Mouse (Mus musculus) E14TG2a.4 (cell line): ENCODE measurements around the gene Bex2.
A peak's percentile ranks its signal among the peaks of the same experiment; 100 is the strongest.
"Not testable (repeated sequence)": the region's sequence is repeated elsewhere in the genome, so short reads cannot be mapped to it uniquely, and the experiment has no call there.

Source experiments
- H3K27me3 ChIP-seq: 2 replicates; pipeline ENCODE4 v1.6.1; 2014; ENCODE audit warnings: low read length, control low read depth; ENCODE audit not compliant: insufficient read depth
- H3K36me3 ChIP-seq: 2 replicates; pipeline ENCODE4 v1.6.1; 2014; ENCODE audit warnings: low read length, control low read depth; ENCODE audit not compliant: insufficient read depth
- H3K4me1 ChIP-seq: replicated peaks from 2 replicates; pipeline ENCODE4 v1.6.1; 2014; ENCODE audit warnings: low read depth, low read length, control low read depth
- H3K4me3 ChIP-seq: replicated peaks from 2 replicates; pipeline ENCODE4 v1.5.1; 2014; ENCODE audit warnings: mild to moderate bottlenecking, low read length
- H3K9me3 ChIP-seq: 2 replicates; pipeline ENCODE4 v1.6.1; 2014; ENCODE audit warnings: low read length, control low read depth
- CTCF ChIP-seq: conservative IDR thresholded peaks from 2 replicates; pipeline ENCODE4 v1.5.1; 2014; ENCODE audit warnings: low read length
- NANOG ChIP-seq: IDR thresholded peaks from 2 replicates; pipeline ENCODE4 v1.6.1; 2014; ENCODE audit warnings: borderline replicate concordance, low read length, mixed read lengths
- POU5F1 ChIP-seq: IDR thresholded peaks from 2 replicates; pipeline ENCODE4 v1.6.1; 2014; ENCODE audit warnings: low read length, borderline replicate concordance

Gene Bex2

GRCm38 (mm10) chrX:136085155-136085554 lies 17.1 kb upstream of the Bex2 start, which contains the start of gene Nxf3:
Nxf3 (minus strand) TSS chrX:136085255.
- Histone ChIP-seq H3K4me3 (no peak within 1 kb of the TSS), H3K9me3 (no peaks in the 10 kb centered on the region), H3K4me1 (no peaks in the 10 kb centered on the region), H3K36me3 (no peaks in the 10 kb centered on the region), H3K27me3 (no peaks in the 10 kb centered on the region)
- TF ChIP-seq CTCF: no peak
- no peak for TF ChIP-seq POU5F1
- TF ChIP-seq NANOG: no peak

- not testable (repeated sequence) for H3K36me3 ChIP-seq, H3K4me1 ChIP-seq, H3K9me3 ChIP-seq, H3K27me3 ChIP-seq
- H3K4me3 ChIP-seq: peak overlapping the region; percentile 72
Observed at GRCm38 (mm10) chrX:136067201-136067991, 640 bp downstream of the Bex2 start.

DNA sequence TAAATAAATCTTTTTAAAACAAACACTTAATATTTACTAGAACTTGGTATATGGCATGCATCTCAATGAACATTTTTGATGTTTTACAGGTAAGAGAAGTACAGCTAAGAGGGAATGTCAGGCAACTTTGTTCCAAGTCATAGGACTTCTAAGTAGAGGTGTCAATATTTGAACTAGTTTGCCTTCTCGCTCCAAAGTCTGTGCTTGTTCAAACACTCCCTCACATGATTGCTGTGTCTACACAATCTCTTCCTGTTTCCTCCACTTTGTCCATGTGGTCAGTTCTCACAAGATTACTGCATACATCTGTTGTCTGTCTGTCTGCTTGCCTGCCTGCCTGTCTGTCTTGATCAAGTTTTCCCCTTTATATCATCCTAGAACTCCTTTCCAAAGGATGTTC lies 7.3 kb downstream of the Bex2 start:
- no peaks in the 10 kb centered on the region for H3K4me1 ChIP-seq
- no peaks in the 10 kb centered on the region for H3K27me3 ChIP-seq
- no peaks in the 10 kb centered on the region for H3K9me3 ChIP-seq
- H3K36me3 ChIP-seq: no peaks in the 10 kb centered on the region
- no peak overlapping the region for H3K4me3 ChIP-seq
- no peak for TF ChIP-seq POU5F1

- no peaks in the 10 kb centered on the region for H3K27me3 ChIP-seq
- no peaks in the 10 kb centered on the region for H3K36me3 ChIP-seq
- no peaks in the 10 kb centered on the region for H3K9me3 ChIP-seq
- TF ChIP-seq CTCF (no peak), NANOG (no peak), POU5F1 (no peak)
- no peaks in the 10 kb centered on the region for H3K4me1 ChIP-seq
- no peak overlapping the region for H3K4me3 ChIP-seq
Observed at GRCm38 (mm10) chrX:136051219-136051618, 16.8 kb downstream of the Bex2 start.

- no peaks in the 10 kb centered on the region for H3K4me1 ChIP-seq
- H3K27me3 ChIP-seq: no peaks in the 10 kb centered on the region
- no peak overlapping the region for H3K4me3 ChIP-seq
- H3K9me3 ChIP-seq: no peaks in the 10 kb centered on the region
- H3K36me3 ChIP-seq: no peaks in the 10 kb centered on the region
- TF ChIP-seq POU5F1 (no peak), NANOG (no peak), CTCF (peak; percentile 72)
Observed at GRCm38 (mm10) chrX:136047528-136047927, 20.5 kb downstream of the Bex2 start.

DNA sequence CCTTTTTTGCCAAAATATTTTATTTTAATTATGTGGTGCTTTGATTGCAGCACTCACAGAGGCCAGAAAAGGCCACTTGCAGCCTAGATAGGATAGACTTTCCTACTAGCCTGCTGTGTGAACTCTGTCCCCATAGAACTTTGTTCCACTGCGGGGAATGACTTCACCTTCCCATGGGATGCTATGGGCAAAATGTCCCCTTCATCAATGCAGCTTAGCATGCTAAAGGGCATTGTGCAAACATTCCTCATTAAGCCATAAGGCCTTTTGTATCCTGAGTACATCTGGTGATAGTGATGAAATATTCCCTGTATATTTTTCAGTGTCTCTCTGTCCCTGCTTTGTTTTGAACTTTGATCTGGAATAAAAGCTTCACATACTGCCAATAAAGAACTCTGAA lies 24.3 kb downstream of the Bex2 start:
- Histone ChIP-seq H3K27me3 (no peaks in the 10 kb centered on the region), H3K4me3 (no peak overlapping the region), H3K4me1 (no peaks in the 10 kb centered on the region), H3K9me3 (no peaks in the 10 kb centered on the region), H3K36me3 (no peaks in the 10 kb centered on the region)
- TF ChIP-seq POU5F1 (no peak), NANOG (no peak), CTCF (no peak)

DNA sequence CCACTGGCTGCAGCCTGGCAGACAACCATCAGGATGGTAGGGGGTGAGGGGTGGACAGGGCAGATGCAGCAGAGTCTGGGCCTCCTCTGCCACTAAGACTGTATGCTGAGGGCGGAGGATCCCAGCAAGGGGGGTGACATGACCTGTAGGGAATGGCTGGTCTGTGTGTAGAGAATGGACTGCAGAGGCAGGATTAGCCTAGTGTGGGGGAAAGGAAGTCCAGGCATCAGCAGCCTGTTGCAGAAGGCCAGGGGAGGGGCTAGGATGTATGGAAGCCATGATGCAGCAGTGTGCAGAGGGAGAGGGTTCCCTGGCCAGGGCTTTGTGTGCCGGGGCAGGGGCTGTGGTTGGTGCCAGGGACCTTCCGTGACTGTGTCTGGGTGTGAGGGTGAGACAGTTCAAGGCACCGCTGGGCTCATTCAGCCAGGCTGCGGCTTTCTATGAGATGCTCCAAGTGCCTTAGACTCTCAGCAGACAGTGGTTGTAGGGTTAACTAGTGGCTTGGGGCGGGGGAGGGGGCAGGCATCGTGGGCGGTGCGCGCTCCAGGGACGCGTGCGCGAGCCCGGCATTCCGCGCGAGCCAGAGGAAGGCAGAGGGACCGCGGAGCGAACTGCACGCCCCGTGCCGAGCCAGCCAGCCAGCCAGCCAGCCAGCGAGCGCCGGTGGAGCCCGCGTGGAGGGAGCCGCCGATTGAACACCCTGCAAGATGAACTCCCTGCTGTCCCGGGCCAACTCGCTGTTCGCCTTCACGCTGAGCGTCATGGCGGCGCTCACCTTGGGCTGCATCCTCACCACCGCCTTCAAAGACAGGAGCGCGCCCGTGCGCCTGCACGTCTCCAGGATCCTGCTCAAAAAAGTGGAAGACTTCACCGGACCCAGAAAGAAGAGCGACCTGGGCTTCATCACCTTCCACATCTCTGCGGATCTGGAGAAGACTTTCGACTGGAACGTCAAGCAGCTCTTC lies 35.0 kb downstream of the Bex2 start, which contains the start of gene Arxes1:
Arxes1 (plus strand) TSS at position 569 of the 965 bp plus-strand sequence.
- not testable (repeated sequence) for H3K4me1 ChIP-seq, H3K9me3 ChIP-seq, H3K27me3 ChIP-seq, H3K36me3 ChIP-seq
- peak within 1 kb of the TSS; percentile 62 for H3K4me3 ChIP-seq

GRCm38 (mm10) chrX:136030331-136030730 lies 37.7 kb downstream of the Bex2 start:
- Histone ChIP-seq H3K9me3 (no peaks in the 10 kb centered on the region), H3K4me3 (no peak overlapping the region), H3K36me3 (no peaks in the 10 kb centered on the region), H3K27me3 (no peaks in the 10 kb centered on the region), H3K4me1 (0 out of 2 replicates have a peak, but pooled peaks cover 4% of the 10 kb centered on the region)
- TF ChIP-seq CTCF (no peak), NANOG (no peak), POU5F1 (no peak)
